Mouse (Mus musculus): ENCODE measurements around the gene Rad54l2. TPM values are rescaled to one million over a fixed set of nuclear protein-coding genes. Genes with fewer than 3 reads are reported as not detected.

Gene Rad54l2
- polyA plus RNA-seq, 1 experiment: 7.4 TPM

DNA sequence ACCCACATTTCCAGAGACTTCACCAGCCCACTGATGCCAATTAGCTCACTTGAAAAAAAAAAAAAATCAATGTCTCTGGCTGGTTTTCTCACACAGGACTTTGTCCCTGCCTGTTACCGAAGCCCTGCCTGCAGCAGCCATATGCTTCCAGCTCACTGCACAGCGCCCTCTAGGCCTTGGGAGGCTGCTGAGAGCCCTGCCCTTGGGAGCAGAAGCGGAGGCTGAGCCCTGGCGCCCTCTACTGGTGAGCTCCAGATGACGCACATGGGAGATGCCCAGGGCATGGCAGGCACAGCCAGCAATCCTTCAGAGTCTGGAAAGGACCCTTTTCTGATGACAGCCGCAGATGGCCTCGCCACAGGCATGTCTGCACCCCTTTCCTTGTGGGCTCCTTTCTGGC, 145.9 kb downstream of the Rad54l2 start:
- peak; percentile 39 for DNase-seq (ENCODE audit: low read depth, low spot score)
- 18% methylated on average over 7 of the region's 7 CpGs for WGBS

- DNase-seq (ENCODE audit: low read depth, low spot score): no peak
- WGBS: 46% methylated on average over 5 of the region's 5 CpGs
Measured at GRCm38 (mm10) chr9:106641346-106641745, 147.6 kb downstream of the Rad54l2 start.

DNA sequence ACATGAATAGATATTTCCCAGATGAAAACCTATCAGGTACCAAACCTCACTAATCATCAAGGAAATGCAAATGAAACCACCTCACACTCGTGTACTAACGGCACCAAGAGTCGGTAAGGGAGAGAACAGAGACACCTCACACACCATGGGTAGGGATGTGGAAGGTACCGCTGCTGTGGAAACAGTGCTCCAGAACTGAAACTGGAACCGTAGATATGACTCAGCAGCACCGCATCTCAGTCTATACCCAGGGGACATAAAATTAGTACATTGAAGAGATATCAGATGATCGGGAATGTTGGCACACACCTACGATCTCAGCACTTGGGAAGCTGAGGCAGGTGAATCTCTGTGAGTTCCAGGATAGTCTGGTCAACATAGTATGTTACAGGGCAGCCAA, 150.8 kb downstream of the Rad54l2 start:
- WGBS: 88% methylated on average over 8 of the region's 8 CpGs
- no peak for DNase-seq (ENCODE audit: low read depth, low spot score)

Other genes starting within 250 kb of the Rad54l2 start
- not detected in 2 replicates for gene Iqcf3, start 227.6 kb downstream of the Rad54l2 start, polyA plus RNA-seq (2012; rRNA removed)
- not detected in 2 replicates for gene Iqcf4, start 218.2 kb downstream of the Rad54l2 start, polyA plus RNA-seq (2012; rRNA removed)
- gene Iqcf6, start 162.6 kb downstream of the Rad54l2 start, polyA plus RNA-seq (2012; rRNA removed): not detected in 2 replicates
- gene Grm2, start 133.1 kb downstream of the Rad54l2 start, polyA plus RNA-seq (2012; rRNA removed): 0.16 and 0.25 TPM in 2 replicates
- gene Tex264, start 103.3 kb downstream of the Rad54l2 start, polyA plus RNA-seq (2012; rRNA removed): 65.6 and 68.0 TPM in 2 replicates
- gene Dcaf1, start 32.7 kb upstream of the Rad54l2 start, polyA plus RNA-seq (2012; rRNA removed): 9.3 and 13.1 TPM in 2 replicates
- 9.3 and 10.0 TPM in 2 replicates for gene Rbm15b, start 98.2 kb upstream of the Rad54l2 start, polyA plus RNA-seq (2012; rRNA removed)
- 28.0 and 43.7 TPM in 2 replicates for gene Manf, start 102.8 kb upstream of the Rad54l2 start, polyA plus RNA-seq (2012; rRNA removed)